Comparison of ENCODE assay signal across 15 mouse cellular contexts in genomic region chr4:50827002-50827401, GRCm38 (mm10).
"Had no signal": no experiment of that assay in that cellular context is flagged by ENCODE, and none has a peak within 500 bp of the region (broad histone marks: within the 10 kb centered on the region; RNA-seq: fewer than 3 reads in every experiment).

No protein-coding gene starts in this region.

- H3K27me3 ChIP-seq: limb, embryonic 13.5 days; neural tube, embryonic 13.5 days had no signal

- H3K4me2 ChIP-seq: limb, embryonic 13.5 days; neural tube, embryonic 13.5 days had no signal

- H3K27ac ChIP-seq: layer of hippocampus, adult 2 months; limb, embryonic 13.5 days; liver, embryonic 14.5 days; midbrain, embryonic 10.5 days; neural tube, embryonic 13.5 days had no signal

- H3K4me3 ChIP-seq: layer of hippocampus, adult 2 months; limb, embryonic 13.5 days; midbrain, embryonic 10.5 days; neural tube, embryonic 13.5 days had no signal

- DNase-seq: kidney, postnatal 10 days; kidney, postnatal 4 days; left cerebral cortex, postnatal 4 days; lung, adult 18-20 months; lung, postnatal 36 days; midbrain, embryonic 14.5 days; retina, postnatal 1 day; right cerebral cortex, postnatal 4 days; spleen, adult 18-20 months; thymus, postnatal 4 days had no signal

- H3K36me3 ChIP-seq: limb, embryonic 13.5 days; midbrain, embryonic 10.5 days; neural tube, embryonic 13.5 days had no signal

- H3K4me1 ChIP-seq: limb, embryonic 13.5 days; midbrain, embryonic 10.5 days; neural tube, embryonic 13.5 days had no signal

- H3K9me3 ChIP-seq: limb, embryonic 13.5 days; midbrain, embryonic 10.5 days; neural tube, embryonic 13.5 days had no signal

- H3K9ac ChIP-seq: limb, embryonic 13.5 days; liver, embryonic 14.5 days; neural tube, embryonic 13.5 days had no signal
